8 mouse cellular contexts compared by ENCODE assay signal in the genomic region with DNA sequence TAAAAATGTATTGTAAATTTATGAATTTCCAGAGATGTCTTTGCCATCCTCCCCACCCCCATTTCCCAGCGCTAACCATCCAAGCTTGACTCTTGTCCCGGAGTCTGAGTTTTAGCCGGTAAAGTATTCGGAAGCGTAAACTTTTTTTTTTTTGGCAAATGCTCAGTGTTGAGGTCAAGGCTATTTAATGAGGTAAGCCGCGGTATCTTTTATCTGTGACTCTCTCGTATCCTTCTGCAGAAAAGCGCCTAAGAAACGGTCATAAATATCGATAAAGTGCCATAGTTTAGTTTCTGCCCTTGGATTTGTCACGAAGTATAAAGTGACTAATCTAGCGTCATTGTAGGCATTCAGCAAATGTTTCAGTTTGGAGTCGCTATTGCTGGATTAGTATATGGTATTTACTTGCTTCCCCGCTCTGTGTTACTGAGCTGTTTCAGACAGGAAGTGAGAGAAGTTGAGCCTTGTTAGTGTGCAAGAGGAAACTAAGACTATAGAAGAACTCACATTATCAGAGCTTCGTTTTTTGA. TPM values are rescaled to one million over a fixed set of nuclear protein-coding genes. Genes with fewer than 3 reads are reported as not detected.
DNase-seq lines count a peak whose midpoint lies in the region; ATAC-seq lines count a peak whose summit lies in the region.

No protein-coding gene starts in this region.

- ATAC-seq in heart, embryonic 12.5 days (ENCODE audit: insufficient number of reproducible peaks, low FRiP score): no peak
- ATAC-seq in inflammation-experienced regulatory T-cells, adult 6 months: peak; percentile 42
- no peak for ATAC-seq in midbrain, embryonic 16.5 days

- H3K27me3 ChIP-seq in heart, embryonic 12.5 days (replicated peaks): no peaks in the 10 kb centered on the region
- no peaks in the 10 kb centered on the region for H3K27me3 ChIP-seq in midbrain, embryonic 16.5 days (ENCODE audit: control insufficient read depth, insufficient read depth, low read depth, low read length)

- H3K4me1 ChIP-seq in heart, embryonic 12.5 days (replicated peaks): peaks cover 48% of the 10 kb centered on the region
- peaks cover 28% of the 10 kb centered on the region for H3K4me1 ChIP-seq in midbrain, embryonic 16.5 days (ENCODE audit: control insufficient read depth, insufficient read depth, low read length)

- peak overlapping the region; percentile 98 for H3K9ac ChIP-seq in heart, embryonic 12.5 days
- H3K9ac ChIP-seq in midbrain, embryonic 16.5 days (ENCODE audit: low read depth, low read length): peak overlapping the region; percentile 91

- WGBS in heart, embryonic 12.5 days: under 1% methylated on average over 16 of the region's 16 CpGs
- WGBS in midbrain, embryonic 16.5 days: under 1% methylated on average over 16 of the region's 16 CpGs

- no peak for DNase-seq in heart, adult 11 months
- peak; percentile 75 for DNase-seq in CD4-positive, CD25-positive, alpha-beta regulatory T cell, adult 2 months (ENCODE audit: low read depth, low spot score)
- DNase-seq in embryo, embryonic 9.5 days (ENCODE audit: extremely low spot score): peak; percentile 25
- DNase-seq in layer of hippocampus, adult 9-11 months: no peak
- DNase-seq in kidney, postnatal 14 days: no peak

- H3K4me2 ChIP-seq in heart, embryonic 12.5 days: peak overlapping the region; percentile 69
- H3K4me2 ChIP-seq in midbrain, embryonic 16.5 days (ENCODE audit: low read length): peak overlapping the region; percentile 85

- H3K4me3 ChIP-seq in heart, embryonic 12.5 days: peak overlapping the region; percentile 95
- peak overlapping the region; percentile 97 for H3K4me3 ChIP-seq in midbrain, embryonic 16.5 days (ENCODE audit: low read depth, low read length)

- H3K36me3 ChIP-seq in heart, embryonic 12.5 days: no peaks in the 10 kb centered on the region
- H3K36me3 ChIP-seq in midbrain, embryonic 16.5 days (ENCODE audit: control insufficient read depth, insufficient read depth, low read length): no peaks in the 10 kb centered on the region

- no peaks in the 10 kb centered on the region for H3K9me3 ChIP-seq in heart, embryonic 12.5 days (replicated peaks)
- no peaks in the 10 kb centered on the region for H3K9me3 ChIP-seq in midbrain, embryonic 16.5 days (replicated peaks; ENCODE audit: control insufficient read depth, low read length, poor library complexity, severe bottlenecking)

- H3K27ac ChIP-seq in heart, embryonic 12.5 days (ENCODE audit: poor library complexity, severe bottlenecking): peak overlapping the region; percentile 98
- peak overlapping the region; percentile 83; the same call in 1 of the 2 replicates for H3K27ac ChIP-seq in midbrain, embryonic 16.5 days (ENCODE audit: low read length)

RNA-seq across cellular contexts. Expression of a gene that starts 10.1 kb away (rescaled TPM):
- polyA plus RNA-seq in heart, embryonic 12.5 days (2016; fragmentation: Nextera tagmentation; extraction: Ambion mirVana): 372 and 428 TPM in 2 replicates
- polyA plus RNA-seq in inflammation-experienced regulatory T-cells, adult 6 months (2017; shearing (Covaris generic)): 1,000 to 10,000 TPM; 1,860 to 2,586 (median 2,027) TPM
- 222 and 255 TPM in 2 replicates for polyA plus RNA-seq in midbrain, embryonic 16.5 days (2015; fragmentation: Nextera tagmentation; extraction: Ambion mirVana)

Comparison
In these comparisons a context has a peak if more than half of its experiments do, and no peak if none do; other contexts are left out.
1. DNase-seq: peak in CD4-positive, CD25-positive, alpha-beta regulatory T cell, adult 2 months (single experiment) and embryo, embryonic 9.5 days (single experiment); none in heart, adult 11 months (single experiment), layer of hippocampus, adult 9-11 months (single experiment) and kidney, postnatal 14 days (single experiment).